Mouse (Mus musculus) layer of hippocampus, adult 8-10 months (tissue): ENCODE data around the gene Olfr1472. TPM values are rescaled to one million over a fixed set of nuclear protein-coding genes. Genes with fewer than 3 reads are reported as not detected.
"Not testable (repeated sequence)": the region's sequence is repeated elsewhere in the genome, so short reads cannot be mapped to it uniquely, and the experiment has no call there.

Source experiments
- DNase-seq, 2 experiments: peaks; one replicate each; pipeline ENCODE4 v3.0.0; 2022; ENCODE audit warnings: low spot score in 2 of 2
- total RNA-seq, 4 experiments: library from RNA; stranded (reverse); gene quantifications; 2 replicates each; pipeline ENCODE4 v1.2.4; 2022

Olfr1472 gene
- not detected for total RNA-seq

GRCm38 (mm10) chr19:13455986-13456385, at the start of gene Olfr1472:
Gene Olfr1472 (minus strand): TSS chr19:13456086.
- no peak for DNase-seq

GRCm38 (mm10) chr19:13500246-13500645, 44.4 kb upstream of the Olfr1472 start, which contains the start of gene Olfr1477:
Gene Olfr1477 (plus strand): TSS chr19:13500546.
- DNase-seq: no peak

GRCm38 (mm10) chr19:13480096-13480495, 24.2 kb upstream of the Olfr1472 start, which contains the start of gene Olfr1475:
Gene Olfr1475 (minus strand): TSS chr19:13480196.
- DNase-seq: no peak

GRCm38 (mm10) chr19:13469265-13469664, 13.4 kb upstream of the Olfr1472 start, which contains the start of gene Olfr1474:
Gene Olfr1474 (plus strand): TSS chr19:13469565.
- DNase-seq: not testable (repeated sequence)

- not testable (repeated sequence) for DNase-seq
Measured at GRCm38 (mm10) chr19:13443109-13443508, 12.8 kb downstream of the Olfr1472 start, which contains the start of gene Olfr1471. Gene Olfr1471 (plus strand): TSS chr19:13443409.

GRCm38 (mm10) chr19:13407549-13407948, 48.3 kb downstream of the Olfr1472 start, which contains the start of gene Olfr1469:
Gene Olfr1469 (plus strand): TSS chr19:13407849.
- DNase-seq: no peak

Other genes starting within 250 kb of the Olfr1472 start
- gene Olfr1463, start 224.8 kb downstream of the Olfr1472 start, total RNA-seq: not detected
- not detected for gene Olfr1465, start 140.5 kb downstream of the Olfr1472 start, total RNA-seq
- not detected for gene Olfr1466, start 117.2 kb downstream of the Olfr1472 start, total RNA-seq
- not detected for gene Olfr1467, start 93.8 kb downstream of the Olfr1472 start, total RNA-seq
- gene Olfr1469, start 48.2 kb downstream of the Olfr1472 start, total RNA-seq: not detected
- gene Olfr1471, start 12.7 kb downstream of the Olfr1472 start, total RNA-seq: not detected
- gene Olfr1474, start 13.5 kb upstream of the Olfr1472 start, total RNA-seq: not detected
- not detected for gene Olfr1475, start 24.1 kb upstream of the Olfr1472 start, total RNA-seq
- gene Olfr1477, start 44.5 kb upstream of the Olfr1472 start, total RNA-seq: not detected
- gene Olfr1480, start 71.8 kb upstream of the Olfr1472 start, total RNA-seq: not detected
- gene Olfr1484, start 127.4 kb upstream of the Olfr1472 start, total RNA-seq: not detected
- gene Olfr1487, start 161.3 kb upstream of the Olfr1472 start, total RNA-seq: not detected
- not detected for gene Olfr1489, start 175.5 kb upstream of the Olfr1472 start, total RNA-seq
- gene Olfr1490, start 195.0 kb upstream of the Olfr1472 start, total RNA-seq: not detected
- not detected for gene Olfr1491, start 241.2 kb upstream of the Olfr1472 start, total RNA-seq